1 mouse cellular context compared by ENCODE assay signal in the genomic region with DNA sequence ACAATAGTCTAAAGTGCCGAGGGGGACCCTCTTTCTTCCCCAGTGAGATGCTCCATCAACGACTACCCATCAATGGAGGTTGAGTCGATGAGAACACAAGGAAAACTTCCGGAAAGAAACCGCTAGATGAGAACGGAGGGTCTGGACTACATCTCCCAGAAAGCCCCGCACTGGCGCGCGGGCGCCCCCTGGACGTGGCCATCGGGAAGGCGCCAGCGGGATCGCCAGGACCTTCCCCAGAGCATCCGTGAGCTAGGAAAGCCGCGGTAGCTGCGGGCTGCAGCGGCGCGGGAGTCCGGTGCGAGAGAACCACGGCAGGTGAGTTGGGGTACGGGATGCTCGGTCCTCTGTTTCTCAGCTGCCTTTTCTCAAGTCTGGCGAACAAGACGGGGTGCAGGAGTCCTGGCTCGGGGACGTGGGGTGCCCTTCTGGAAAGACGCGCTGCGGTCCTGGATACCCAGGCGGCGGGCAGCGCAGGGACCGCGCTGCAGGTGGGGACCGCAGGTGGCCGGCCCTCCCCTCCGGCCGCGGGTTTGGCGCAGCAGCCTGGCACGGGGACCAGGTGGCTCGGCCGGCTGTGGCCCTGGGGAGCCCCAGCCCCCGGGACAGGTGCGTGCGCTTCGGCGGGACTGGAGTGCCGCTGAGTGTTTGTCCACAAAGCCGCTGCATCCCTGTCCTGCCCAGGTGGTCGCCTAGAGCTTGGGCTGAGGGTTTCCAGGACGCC.
A peak's percentile ranks its signal among the peaks of the same experiment; 100 is the strongest.
TF ChIP-seq lines count a peak whose summit lies in the region.

A gene (plus strand): TSS at position 192 of the 724 bp plus-strand sequence.

TF ChIP-seq in MEL, 35 proteins besides CTCF, POLR2A, EP300 and RAD21 (continued from another document):
- TF ChIP-seq RCOR1 (IDR thresholded peaks at IDR 0.05; ENCODE audit: low read depth, low read length) (peak; percentile 68), MXI1 (IDR thresholded peaks at IDR 0.05; ENCODE audit: low read depth, low read length) (peak; percentile 67), USF1 (IDR thresholded peaks at IDR 0.05; ENCODE audit: low read depth, low read length) (no peak), MYC (IDR thresholded peaks at IDR 0.05; ENCODE audit: low read depth, low read length) (0 out of 2 replicates have a peak, but pooled peaks have one; percentile 34), UBTF (IDR thresholded peaks at IDR 0.05; ENCODE audit: borderline replicate concordance, insufficient read depth, low read depth, low read length) (peak; percentile 30; the same call in 1 of the 2 replicates), ELF1 (IDR thresholded peaks at IDR 0.05; ENCODE audit: low read depth, low read length) (peak; percentile 95), CHD1 (IDR thresholded peaks at IDR 0.05; ENCODE audit: low read depth, low read length) (no peak), POLR2AphosphoS5 (IDR thresholded peaks at IDR 0.05; ENCODE audit: borderline replicate concordance, low read depth, low read length) (no peak), CHD2 (IDR thresholded peaks at IDR 0.05; ENCODE audit: low read length) (peak; percentile 12; the same call in 1 of the 2 replicates), MYB (IDR thresholded peaks at IDR 0.05; ENCODE audit: low read depth, low read length) (no peak), MAX (IDR thresholded peaks at IDR 0.05; ENCODE audit: low read length) (peak; percentile 41)
